Mouse (Mus musculus) small intestine, adult 10 weeks (tissue): Measurements from ENCODE around the gene Cse1l. TPM values are rescaled to one million over a fixed set of nuclear protein-coding genes. Genes with fewer than 3 reads are reported as not detected.

ENCODE experiments used
- polyA plus RNA-seq: library from polyadenylated mRNA; stranded (reverse); fragments of 350-450 nt; fragmentation: Illumina TruSeq; extraction: RNeasy Lipid Tissue Mini Kit (QIAGEN cat#74804); gene quantifications from one replicate; pipeline ENCODE4 v1.2.3, GENCODE M21; 2014; ENCODE audit warnings: low replicate concordance

The Cse1l gene
- 151 TPM for polyA plus RNA-seq

GRCm38 (mm10) chr2:166905711-166906522, at the start of gene Cse1l:
TSS of gene Cse1l (plus strand) at chr2:166906040.

Other genes starting within 250 kb of the Cse1l start
- gene Prex1, start 192.2 kb upstream of the Cse1l start, polyA plus RNA-seq = 2.5 TPM
- 0.33 TPM for gene Trp53rkb, start 113.5 kb upstream of the Cse1l start, polyA plus RNA-seq
- gene Arfgef2, start 100.5 kb upstream of the Cse1l start, polyA plus RNA-seq = 16.5 TPM
- gene Stau1, start 90.3 kb downstream of the Cse1l start, polyA plus RNA-seq = 24.7 TPM
- 4.5 TPM for gene Ddx27, start 109.2 kb downstream of the Cse1l start, polyA plus RNA-seq
- gene Znfx1, start 157.0 kb downstream of the Cse1l start, polyA plus RNA-seq = 2.0 TPM